Mouse (Mus musculus): Measurements from ENCODE around the gene Gpr19.

- peak; percentile 87 for TF ChIP-seq CTCF (IDR thresholded peaks at IDR 0.05; ENCODE audit: low read depth, low read length)
- TF ChIP-seq POLR2A (IDR thresholded peaks at IDR 0.05; ENCODE audit: borderline replicate concordance, low read depth, low read length) = no peak
Observed at GRCm38 (mm10) chr6:134863146-134863545, 35.2 kb downstream of the Gpr19 start.

Measured in bone marrow macrophage, adult 2 months (primary cell).